Mouse (Mus musculus): Measurements from ENCODE around the gene Traf3. TPM values are rescaled to one million over a fixed set of nuclear protein-coding genes. Genes with fewer than 3 reads are reported as not detected.

Traf3 gene
- polyA plus RNA-seq, 1 experiment from 2014 or later, result 13.8 TPM

Other genes starting within 250 kb of the Traf3 start
- gene Ankrd9, start 187.3 kb upstream of the Traf3 start, polyA plus RNA-seq (2016; fragmentation: Nextera tagmentation; extraction: Ambion mirVana), result 15.4 and 16.7 TPM in 2 replicates
- gene Rcor1, start 127.0 kb upstream of the Traf3 start, polyA plus RNA-seq (2016; fragmentation: Nextera tagmentation; extraction: Ambion mirVana), result 12.1 and 13.1 TPM in 2 replicates
- not detected in 2 replicates for gene 4930595D18Rik, start 18.1 kb downstream of the Traf3 start, polyA plus RNA-seq (2016; fragmentation: Nextera tagmentation; extraction: Ambion mirVana)
- 0.20 and 0.74 TPM in 2 replicates for gene Amn, start 104.7 kb downstream of the Traf3 start, polyA plus RNA-seq (2016; fragmentation: Nextera tagmentation; extraction: Ambion mirVana)
- 25.6 and 32.1 TPM in 2 replicates for gene Cdc42bpb, start 211.3 kb downstream of the Traf3 start, polyA plus RNA-seq (2016; fragmentation: Nextera tagmentation; extraction: Ambion mirVana)
- gene Lbhd2, start 240.4 kb downstream of the Traf3 start, polyA plus RNA-seq (2016; fragmentation: Nextera tagmentation; extraction: Ambion mirVana), result 4.4 and 6.7 TPM in 2 replicates

Data from limb, embryonic 12.5 days (tissue).